Mouse (Mus musculus) gastrocnemius, adult 8-10 months (tissue): Measurements from ENCODE around the gene Zfp282. TPM values are rescaled to one million over a fixed set of nuclear protein-coding genes. Genes with fewer than 3 reads are reported as not detected.

Experiments used
- total RNA-seq, 4 experiments: library from RNA; stranded (reverse); gene quantifications; 2 replicates each; pipeline ENCODE4 v1.2.4; 2022

Zfp282 gene
- total RNA-seq, 4 experiments from 2014 or later = 4.7 to 5.9 (median 4.9) TPM

Other genes with a start within 250 kb of the Zfp282 start
- 10 to 100 TPM in 2 of 4 experiments, 1 to 10 TPM in 2; 8.4 to 12.5 (median 10.4) TPM for gene Pdia4, start 63.8 kb upstream of the Zfp282 start, total RNA-seq
- gene Zfp786, start 46.3 kb upstream of the Zfp282 start, total RNA-seq = 1 to 10 TPM in 1 of 4 experiments, under 1 TPM in 3; 0.65 to 1.8 (median 0.85) TPM
- 1 to 10 TPM; 5.2 to 6.9 (median 6.2) TPM for gene Zfp398, start 41.5 kb upstream of the Zfp282 start, total RNA-seq
- gene Zfp212, start 43.3 kb downstream of the Zfp282 start, total RNA-seq = 10 to 100 TPM in 1 of 4 experiments, 1 to 10 TPM in 3; 7.0 to 10.2 (median 9.1) TPM
- gene Zfp956, start 76.2 kb downstream of the Zfp282 start, total RNA-seq = 1 to 10 TPM; 6.0 to 9.0 (median 8.1) TPM
- gene Zfp777, start 171.7 kb downstream of the Zfp282 start, total RNA-seq = 10 to 100 TPM; 20.6 to 24.3 (median 22.9) TPM
- 10 to 100 TPM in 2 of 4 experiments, 1 to 10 TPM in 2; 8.5 to 12.9 (median 10.0) TPM for gene Zfp746, start 209.4 kb downstream of the Zfp282 start, total RNA-seq